Mouse (Mus musculus) duodenum, adult 2 months (tissue): Measurements from ENCODE around the gene Olfr550. TPM values are rescaled to one million over a fixed set of nuclear protein-coding genes. Genes with fewer than 3 reads are reported as not detected.

ENCODE experiments used
- polyA plus RNA-seq: library from polyadenylated mRNA; depleted of rRNA; stranded (reverse); fragments of >200 nt; gene quantifications from 2 replicates; pipeline ENCODE4 v1.2.3, GENCODE M21; 2012; ENCODE audit warnings: low replicate concordance; rRNA removed

Olfr550 gene
- polyA plus RNA-seq, result not detected in 2 replicates

GRCm38 (mm10) chr7:102571142-102571541 is at the start of gene Olfr550:
TSS of gene Olfr550 (plus strand) at chr7:102571442.

GRCm38 (mm10) chr7:102534449-102534848 is 36.8 kb upstream of the Olfr550 start, which contains the start of gene Olfr547:
TSS of gene Olfr547 (plus strand) at chr7:102534749.

GRCm38 (mm10) chr7:102540596-102540995 is 30.6 kb upstream of the Olfr550 start, which contains the start of gene Olfr548-ps1:
TSS of gene Olfr548-ps1 (plus strand) at chr7:102540896.

GRCm38 (mm10) chr7:102549570-102549969 is 21.7 kb upstream of the Olfr550 start, which contains the start of gene Olfr549:
TSS of gene Olfr549 (plus strand) at chr7:102549870.

GRCm38 (mm10) chr7:102564999-102565997 is 5.9 kb upstream of the Olfr550 start, which contains the start of gene Trim21:
TSS of gene Trim21 (minus strand) at chr7:102565486.

GRCm38 (mm10) chr7:102591786-102592185 is 20.5 kb downstream of the Olfr550 start, which contains the start of gene Olfr551:
TSS of gene Olfr551 (minus strand) at chr7:102591886.

GRCm38 (mm10) chr7:102597378-102598031 is 26.3 kb downstream of the Olfr550 start, which contains the start of gene Olfr552:
TSS of gene Olfr552 (plus strand) at chr7:102597770.

GRCm38 (mm10) chr7:102618118-102618517 is 46.9 kb downstream of the Olfr550 start, which contains the start of gene Olfr553:
TSS of gene Olfr553 (minus strand) at chr7:102618218.

Other genes with a start within 250 kb of the Olfr550 start
- 1.7 and 4.7 TPM in 2 replicates for gene Rrm1, start 129.7 kb upstream of the Olfr550 start, polyA plus RNA-seq
- gene Olfr543, start 89.8 kb upstream of the Olfr550 start, polyA plus RNA-seq, result not detected in 2 replicates
- gene Olfr544, start 83.1 kb upstream of the Olfr550 start, polyA plus RNA-seq, result not detected in 2 replicates
- not detected in 2 replicates for gene Olfr545, start 71.9 kb upstream of the Olfr550 start, polyA plus RNA-seq
- gene Olfr547, start 36.7 kb upstream of the Olfr550 start, polyA plus RNA-seq, result not detected in 2 replicates
- not detected in 2 replicates for gene Olfr548-ps1, start 30.5 kb upstream of the Olfr550 start, polyA plus RNA-seq
- not detected in 2 replicates for gene Olfr549, start 21.6 kb upstream of the Olfr550 start, polyA plus RNA-seq
- gene Trim21, start 6.0 kb upstream of the Olfr550 start, polyA plus RNA-seq, result 1.1 and 1.4 TPM in 2 replicates
- gene Olfr551, start 20.4 kb downstream of the Olfr550 start, polyA plus RNA-seq, result not detected in 2 replicates
- gene Olfr552, start 26.3 kb downstream of the Olfr550 start, polyA plus RNA-seq, result not detected in 2 replicates
- gene Olfr553, start 46.8 kb downstream of the Olfr550 start, polyA plus RNA-seq, result not detected in 2 replicates
- gene Olfr554, start 67.0 kb downstream of the Olfr550 start, polyA plus RNA-seq, result not detected in 2 replicates
- not detected in 2 replicates for gene Olfr555, start 87.4 kb downstream of the Olfr550 start, polyA plus RNA-seq
- not detected in 2 replicates for gene Olfr556, start 93.5 kb downstream of the Olfr550 start, polyA plus RNA-seq
- gene Trim68, start 115.9 kb downstream of the Olfr550 start, polyA plus RNA-seq, result 1.7 and 3.0 TPM in 2 replicates
- not detected in 2 replicates for gene Olfr557, start 124.5 kb downstream of the Olfr550 start, polyA plus RNA-seq
- gene Olfr558, start 130.8 kb downstream of the Olfr550 start, polyA plus RNA-seq, result 0.07 and 0.09 TPM in 2 replicates
- gene Olfr33, start 147.6 kb downstream of the Olfr550 start, polyA plus RNA-seq, result not detected in 2 replicates
- not detected in 2 replicates for gene Olfr559, start 156.0 kb downstream of the Olfr550 start, polyA plus RNA-seq
- gene Olfr560, start 187.9 kb downstream of the Olfr550 start, polyA plus RNA-seq, result not detected in 2 replicates
- gene Olfr78, start 188.0 kb downstream of the Olfr550 start, polyA plus RNA-seq, result 0.24 and 0.67 TPM in 2 replicates
- not detected in 2 replicates for gene Olfr561, start 199.8 kb downstream of the Olfr550 start, polyA plus RNA-seq
- not detected in 2 replicates for gene Olfr564, start 232.0 kb downstream of the Olfr550 start, polyA plus RNA-seq